Mouse (Mus musculus): ENCODE measurements at regions not wholly inside any gene's neighbourhood (a gene's known extent, or its start where the extent isn't known, plus 50 kb on each side); places are given as distances from the start of the nearest gene placed in this dataset.

- Histone ChIP-seq H3K9ac (ENCODE audit: low read depth, low read length) (no peak overlapping the region), H3K27me3 (ENCODE audit: control insufficient read depth, insufficient read depth, low read length) (no peaks in the 10 kb centered on the region), H3K36me3 (ENCODE audit: control insufficient read depth, insufficient read depth, low read length) (no peaks in the 10 kb centered on the region), H3K4me1 (ENCODE audit: control insufficient read depth, insufficient read depth, low read length) (no peaks in the 10 kb centered on the region), H3K79me2 (ENCODE audit: control insufficient read depth, insufficient read depth, low read length) (no peaks in the 10 kb centered on the region), H3K27ac (replicated peaks; ENCODE audit: insufficient read depth, low read depth, low read length) (no peak overlapping the region), H3K4me3 (ENCODE audit: insufficient read depth, low read depth, low read length) (no peak overlapping the region)
- WGBS: 78% methylated on average over 6 of the region's 6 CpGs
- no peak for DNase-seq (ENCODE audit: extremely low read depth, low read depth, low spot score)
- no peak for TF ChIP-seq POLR2A (IDR thresholded peaks at IDR 0.05; ENCODE audit: extremely low read depth, insufficient read depth, low read length)
- no peak for TF ChIP-seq CTCF (IDR thresholded peaks at IDR 0.05; ENCODE audit: low read depth, low read length)
Measured at GRCm38 (mm10) chr1:36009010-36009619, 59.1 kb upstream of the Hs6st1 start.

- H3K27ac ChIP-seq (replicated peaks; ENCODE audit: insufficient read depth, low read depth, low read length): no peak overlapping the region
- no peak for TF ChIP-seq CTCF (IDR thresholded peaks at IDR 0.05; ENCODE audit: low read depth, low read length)
- TF ChIP-seq POLR2A (IDR thresholded peaks at IDR 0.05; ENCODE audit: extremely low read depth, insufficient read depth, low read length): no peak
- DNase-seq (ENCODE audit: extremely low read depth, low read depth, low spot score): no peak
- no peaks in the 10 kb centered on the region for H3K36me3 ChIP-seq (ENCODE audit: control insufficient read depth, insufficient read depth, low read length)
- no peak overlapping the region for H3K9ac ChIP-seq (ENCODE audit: low read depth, low read length)
- 83% methylated on average over 7 of the region's 7 CpGs for WGBS
- no peaks in the 10 kb centered on the region for H3K4me1 ChIP-seq (ENCODE audit: control insufficient read depth, insufficient read depth, low read length)
- no peaks in the 10 kb centered on the region for H3K79me2 ChIP-seq (ENCODE audit: control insufficient read depth, insufficient read depth, low read length)
- no peak overlapping the region for H3K4me3 ChIP-seq (ENCODE audit: insufficient read depth, low read depth, low read length)
- no peaks in the 10 kb centered on the region for H3K27me3 ChIP-seq (ENCODE audit: control insufficient read depth, insufficient read depth, low read length)
Measured at GRCm38 (mm10) chr1:36010151-36010550, 58.0 kb upstream of the Hs6st1 start.

- no peaks in the 10 kb centered on the region for H3K27me3 ChIP-seq (ENCODE audit: control insufficient read depth, insufficient read depth, low read length)
- WGBS: 80% methylated on average over 12 of the region's 12 CpGs
- H3K4me1 ChIP-seq (ENCODE audit: control insufficient read depth, insufficient read depth, low read length): no peaks in the 10 kb centered on the region
- H3K27ac ChIP-seq (replicated peaks; ENCODE audit: insufficient read depth, low read depth, low read length): no peak overlapping the region
- TF ChIP-seq POLR2A (IDR thresholded peaks at IDR 0.05; ENCODE audit: extremely low read depth, insufficient read depth, low read length) (no peak), CTCF (IDR thresholded peaks at IDR 0.05; ENCODE audit: low read depth, low read length) (no peak)
- DNase-seq (ENCODE audit: extremely low read depth, low read depth, low spot score): no peak
- no peaks in the 10 kb centered on the region for H3K36me3 ChIP-seq (ENCODE audit: control insufficient read depth, insufficient read depth, low read length)
- H3K79me2 ChIP-seq (ENCODE audit: control insufficient read depth, insufficient read depth, low read length): no peaks in the 10 kb centered on the region
- H3K9ac ChIP-seq (ENCODE audit: low read depth, low read length): no peak overlapping the region
- H3K4me3 ChIP-seq (ENCODE audit: insufficient read depth, low read depth, low read length): no peak overlapping the region
Measured at GRCm38 (mm10) chr1:36010834-36011233, 57.4 kb upstream of the Hs6st1 start.

- H3K9ac ChIP-seq (ENCODE audit: low read depth, low read length): no peak overlapping the region
- no peaks in the 10 kb centered on the region for H3K36me3 ChIP-seq (ENCODE audit: control insufficient read depth, insufficient read depth, low read length)
- no peak for DNase-seq (ENCODE audit: extremely low read depth, low read depth, low spot score)
- H3K4me3 ChIP-seq (ENCODE audit: insufficient read depth, low read depth, low read length): no peak overlapping the region
- H3K79me2 ChIP-seq (ENCODE audit: control insufficient read depth, insufficient read depth, low read length): no peaks in the 10 kb centered on the region
- no peak overlapping the region for H3K27ac ChIP-seq (replicated peaks; ENCODE audit: insufficient read depth, low read depth, low read length)
- 64% methylated on average over 9 of the region's 9 CpGs for WGBS
- no peaks in the 10 kb centered on the region for H3K4me1 ChIP-seq (ENCODE audit: control insufficient read depth, insufficient read depth, low read length)
- TF ChIP-seq POLR2A (IDR thresholded peaks at IDR 0.05; ENCODE audit: extremely low read depth, insufficient read depth, low read length): no peak
- TF ChIP-seq CTCF (IDR thresholded peaks at IDR 0.05; ENCODE audit: low read depth, low read length): no peak
- no peaks in the 10 kb centered on the region for H3K27me3 ChIP-seq (ENCODE audit: control insufficient read depth, insufficient read depth, low read length)
Measured at GRCm38 (mm10) chr1:36012081-36012765, 56.0 kb upstream of the Hs6st1 start.

- WGBS: 81% methylated on average over 11 of the region's 11 CpGs
- TF ChIP-seq CTCF (IDR thresholded peaks at IDR 0.05; ENCODE audit: low read depth, low read length): no peak
- TF ChIP-seq POLR2A (IDR thresholded peaks at IDR 0.05; ENCODE audit: extremely low read depth, insufficient read depth, low read length): no peak
- no peaks in the 10 kb centered on the region for H3K27me3 ChIP-seq (ENCODE audit: control insufficient read depth, insufficient read depth, low read length)
- H3K4me3 ChIP-seq (ENCODE audit: insufficient read depth, low read depth, low read length): no peak overlapping the region
- H3K79me2 ChIP-seq (ENCODE audit: control insufficient read depth, insufficient read depth, low read length): no peaks in the 10 kb centered on the region
- DNase-seq (ENCODE audit: extremely low read depth, low read depth, low spot score): no peak
- H3K36me3 ChIP-seq (ENCODE audit: control insufficient read depth, insufficient read depth, low read length): no peaks in the 10 kb centered on the region
- H3K9ac ChIP-seq (ENCODE audit: low read depth, low read length): no peak overlapping the region
- H3K27ac ChIP-seq (replicated peaks; ENCODE audit: insufficient read depth, low read depth, low read length): no peak overlapping the region
- H3K4me1 ChIP-seq (ENCODE audit: control insufficient read depth, insufficient read depth, low read length): no peaks in the 10 kb centered on the region
Measured at GRCm38 (mm10) chr1:36013823-36014341, 54.3 kb upstream of the Hs6st1 start.

GRCm38 (mm10) chr1:36014372-36014771, 53.8 kb upstream of the Hs6st1 start:
- no peak for DNase-seq (ENCODE audit: extremely low read depth, low read depth, low spot score)
- TF ChIP-seq POLR2A (IDR thresholded peaks at IDR 0.05; ENCODE audit: extremely low read depth, insufficient read depth, low read length) (no peak), CTCF (IDR thresholded peaks at IDR 0.05; ENCODE audit: low read depth, low read length) (no peak)
- H3K27me3 ChIP-seq (ENCODE audit: control insufficient read depth, insufficient read depth, low read length): no peaks in the 10 kb centered on the region
- no peak overlapping the region for H3K9ac ChIP-seq (ENCODE audit: low read depth, low read length)
- H3K4me1 ChIP-seq (ENCODE audit: control insufficient read depth, insufficient read depth, low read length): no peaks in the 10 kb centered on the region
- H3K4me3 ChIP-seq (ENCODE audit: insufficient read depth, low read depth, low read length): no peak overlapping the region
- H3K79me2 ChIP-seq (ENCODE audit: control insufficient read depth, insufficient read depth, low read length): no peaks in the 10 kb centered on the region
- 79% methylated on average over 7 of the region's 7 CpGs for WGBS
- H3K36me3 ChIP-seq (ENCODE audit: control insufficient read depth, insufficient read depth, low read length): no peaks in the 10 kb centered on the region
- H3K27ac ChIP-seq (replicated peaks; ENCODE audit: insufficient read depth, low read depth, low read length): no peak overlapping the region
